30 mouse cellular contexts compared by ENCODE assay signal in the genomic region with DNA sequence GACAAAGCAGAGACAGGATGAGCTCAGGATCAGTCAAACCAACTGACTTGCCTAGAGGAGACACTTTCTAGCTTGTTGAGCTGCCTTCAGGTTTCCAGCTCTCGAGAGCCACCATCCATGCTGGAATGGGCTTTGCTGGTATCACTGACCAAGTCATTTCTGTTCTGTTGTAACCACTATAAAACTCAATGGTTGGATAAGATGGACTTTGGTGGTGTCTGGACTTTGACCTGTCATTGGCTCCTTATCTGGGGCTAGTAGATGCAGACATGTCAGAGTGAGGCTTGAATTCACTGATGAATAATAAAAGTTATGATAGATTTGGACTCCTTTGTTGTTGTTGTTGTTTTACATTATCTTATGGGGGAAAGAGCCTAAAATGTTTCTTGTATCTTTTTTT. TPM values are rescaled to one million over a fixed set of nuclear protein-coding genes. Genes with fewer than 3 reads are reported as not detected.
DNase-seq lines count a peak whose midpoint lies in the region; ATAC-seq and TF ChIP-seq lines count a peak whose summit lies in the region.
"Had no signal": no experiment of that assay in that cellular context is flagged by ENCODE, and none has a peak within 500 bp of the region (broad histone marks: within the 10 kb centered on the region; RNA-seq: fewer than 3 reads in every experiment).

No protein-coding gene starts in this region.

- H3K36me3 ChIP-seq in heart, embryonic 10.5 days, result no peaks in the 10 kb centered on the region
- no peaks in the 10 kb centered on the region for H3K36me3 ChIP-seq in intestine, embryonic 15.5 days
- H3K36me3 ChIP-seq in intestine, embryonic 16.5 days (ENCODE audit: control insufficient read depth, insufficient read depth, low read length), result no peaks in the 10 kb centered on the region
- H3K36me3 ChIP-seq in limb, embryonic 10.5 days, result no peaks in the 10 kb centered on the region
- H3K36me3 ChIP-seq: embryonic facial prominence, embryonic 13.5 days; embryonic facial prominence, embryonic 15.5 days; forebrain, embryonic 10.5 days; forebrain, embryonic 12.5 days; G1E had no signal

- H3K27me3 ChIP-seq in heart, embryonic 10.5 days (ENCODE audit: insufficient read depth, poor library complexity, severe bottlenecking), result peaks cover 7% of the 10 kb centered on the region; the same call in 1 of the 2 replicates
- H3K27me3 ChIP-seq in intestine, embryonic 15.5 days (replicated peaks), result no peaks in the 10 kb centered on the region
- no peaks in the 10 kb centered on the region for H3K27me3 ChIP-seq in intestine, embryonic 16.5 days (replicated peaks; ENCODE audit: control insufficient read depth, insufficient read depth, low read length)
- no peaks in the 10 kb centered on the region for H3K27me3 ChIP-seq in limb, embryonic 10.5 days (ENCODE audit: low read depth, poor library complexity, severe bottlenecking)
- H3K27me3 ChIP-seq: CH12.LX; embryonic facial prominence, embryonic 13.5 days; embryonic facial prominence, embryonic 15.5 days; forebrain, embryonic 12.5 days had no signal

- no peaks in the 10 kb centered on the region for H3K9me3 ChIP-seq in heart, embryonic 10.5 days
- H3K9me3 ChIP-seq in intestine, embryonic 15.5 days, result no peaks in the 10 kb centered on the region
- H3K9me3 ChIP-seq in intestine, embryonic 16.5 days (ENCODE audit: control insufficient read depth, low read length), result no peaks in the 10 kb centered on the region
- no peaks in the 10 kb centered on the region for H3K9me3 ChIP-seq in limb, embryonic 10.5 days (replicated peaks)
- H3K9me3 ChIP-seq: embryonic facial prominence, embryonic 13.5 days; embryonic facial prominence, embryonic 15.5 days; forebrain, embryonic 10.5 days; forebrain, embryonic 12.5 days had no signal

- intact Hi-C loops in gastrocnemius, adult 2 months (cut with DNase I), result no loop called here

- DNase-seq in heart, embryonic 10.5 days (ENCODE audit: low spot score), result peak; percentile 28
- DNase-seq in heart, postnatal 4 days, result no peak
- peak; percentile 27 for DNase-seq in limb, embryonic 10.5 days (ENCODE audit: low spot score)
- no peak for DNase-seq in cerebellum, adult 18-20 months
- no peak for DNase-seq in gastrocnemius, adult 2 months
- DNase-seq in layer of hippocampus, adult 18-20 months (ENCODE audit: low spot score in 2 of 2), result no peak
- DNase-seq: adrenal gland, adult 8-10 months; adrenal gland, postnatal 14 days; adrenal gland, postnatal 36 days; cerebellum, adult 11-12 months; cerebellum, adult 8-10 months; cerebellum, adult 9-11 months; cerebellum, postnatal 14 days; cerebellum, postnatal 36 days; embryo, embryonic 11 days had no signal

- H3K9ac ChIP-seq in intestine, embryonic 15.5 days, result no peak overlapping the region
- H3K9ac ChIP-seq in intestine, embryonic 16.5 days (ENCODE audit: low read depth, low read length), result no peak overlapping the region
- H3K9ac ChIP-seq: embryonic facial prominence, embryonic 13.5 days; embryonic facial prominence, embryonic 15.5 days; forebrain, embryonic 12.5 days had no signal

- H3K4me3 ChIP-seq in heart, embryonic 10.5 days, result no peak overlapping the region
- no peak overlapping the region for H3K4me3 ChIP-seq in intestine, embryonic 15.5 days (replicated peaks)
- no peak overlapping the region for H3K4me3 ChIP-seq in intestine, embryonic 16.5 days (ENCODE audit: low read length)
- no peak overlapping the region for H3K4me3 ChIP-seq in limb, embryonic 10.5 days
- H3K4me3 ChIP-seq in gastrocnemius, adult 2 months, result no peak overlapping the region
- H3K4me3 ChIP-seq: embryonic facial prominence, embryonic 13.5 days; embryonic facial prominence, embryonic 15.5 days; erythroblast, embryonic 14.5 days; forebrain, embryonic 10.5 days; forebrain, embryonic 12.5 days had no signal

- WGBS in heart, embryonic 10.5 days, result 86% methylated on average over 1 of the region's 1 CpGs
- WGBS in intestine, embryonic 15.5 days, result 67% methylated on average over 1 of the region's 1 CpGs
- 63% methylated on average over 1 of the region's 1 CpGs for WGBS in intestine, embryonic 16.5 days
- 94% methylated on average over 1 of the region's 1 CpGs for WGBS in limb, embryonic 10.5 days

- ATAC-seq in intestine, embryonic 15.5 days, result peak; percentile 61
- ATAC-seq in intestine, embryonic 16.5 days, result peak; percentile 77
- ATAC-seq: activated CD4-positive, CD25-positive, alpha-beta regulatory T cell, adult 4 months; CD4-positive, CD25-positive, alpha-beta regulatory T cell, adult 4 months; forebrain, embryonic 14.5 days; forebrain, embryonic 16.5 days; Patski had no signal

- H3K27ac ChIP-seq in heart, embryonic 10.5 days, result no peak overlapping the region
- no peak overlapping the region for H3K27ac ChIP-seq in intestine, embryonic 15.5 days
- H3K27ac ChIP-seq in intestine, embryonic 16.5 days (ENCODE audit: low read length), result peak overlapping the region; percentile 57; the same call in 1 of the 2 replicates
- no peak overlapping the region for H3K27ac ChIP-seq in limb, embryonic 10.5 days
- H3K27ac ChIP-seq in gastrocnemius, adult 2 months, result no peak overlapping the region
- H3K27ac ChIP-seq: embryonic facial prominence, embryonic 13.5 days; embryonic facial prominence, embryonic 15.5 days; forebrain, embryonic 10.5 days; forebrain, embryonic 12.5 days had no signal

- H3K4me1 ChIP-seq in heart, embryonic 10.5 days, result no peaks in the 10 kb centered on the region; the same call in 1 of the 2 replicates
- peaks cover 4% of the 10 kb centered on the region; the same call in 1 of the 2 replicates for H3K4me1 ChIP-seq in intestine, embryonic 15.5 days (replicated peaks)
- H3K4me1 ChIP-seq in intestine, embryonic 16.5 days (ENCODE audit: control insufficient read depth, insufficient read depth, low read length), result peaks cover 3% of the 10 kb centered on the region
- H3K4me1 ChIP-seq in limb, embryonic 10.5 days, result peaks cover 61% of the 10 kb centered on the region

- no peak overlapping the region for H3K4me2 ChIP-seq in intestine, embryonic 15.5 days (replicated peaks)
- H3K4me2 ChIP-seq in intestine, embryonic 16.5 days (ENCODE audit: low read depth, low read length), result no peak overlapping the region
- H3K4me2 ChIP-seq: embryonic facial prominence, embryonic 13.5 days; embryonic facial prominence, embryonic 15.5 days; forebrain, embryonic 12.5 days had no signal

- TF ChIP-seq CTCF in gastrocnemius, adult 2 months (IDR thresholded peaks at IDR 0.05), result no peak

RNA-seq across cellular contexts. Expression of a gene that starts 44.6 kb away (rescaled TPM):
- 1.0 and 1.8 TPM in 2 replicates for polyA plus RNA-seq in heart, embryonic 10.5 days (2016; fragmentation: Nextera tagmentation; extraction: Ambion mirVana)
- 10 to 100 TPM; 15.2 to 15.9 TPM for total RNA-seq in heart, postnatal 4 days (2021)
- 1.1 and 1.9 TPM in 2 replicates for polyA plus RNA-seq in intestine, embryonic 15.5 days (2015; fragmentation: Nextera tagmentation; extraction: Ambion mirVana)
- 1.7 and 1.8 TPM in 2 replicates for polyA plus RNA-seq in intestine, embryonic 16.5 days (2015; fragmentation: Nextera tagmentation; extraction: Ambion mirVana)
- polyA plus RNA-seq in limb, embryonic 10.5 days (2016; fragmentation: Nextera tagmentation; extraction: Ambion mirVana), result 0.68 and 1.0 TPM in 2 replicates
- 10 to 100 TPM; 11.3 to 14.3 TPM for total RNA-seq in gastrocnemius, adult 2 months (2021)
- total RNA-seq in layer of hippocampus, adult 18-20 months (2021), result 100 to 1,000 TPM; 331 to 395 TPM
- total RNA-seq: common myeloid progenitor, adult 5-6 weeks had no signal
- polyA plus RNA-seq: activated CD4-positive, CD25-positive, alpha-beta regulatory T cell, adult 4 months; CD4-positive, CD25-positive, alpha-beta regulatory T cell, adult 4 months; erythroblast, embryonic 14.5 days; G1E had no signal

RNA-seq across cellular contexts. Expression of a gene that starts 59.1 kb away (rescaled TPM):
- polyA plus RNA-seq in heart, embryonic 10.5 days (2016; fragmentation: Nextera tagmentation; extraction: Ambion mirVana), result 1.5 and 6.7 TPM in 2 replicates
- total RNA-seq in heart, postnatal 4 days (2021), result 1 to 10 TPM; 6.6 to 7.2 TPM
- 11.3 and 11.7 TPM in 2 replicates for polyA plus RNA-seq in intestine, embryonic 15.5 days (2015; fragmentation: Nextera tagmentation; extraction: Ambion mirVana)
- 11.3 and 17.0 TPM in 2 replicates for polyA plus RNA-seq in intestine, embryonic 16.5 days (2015; fragmentation: Nextera tagmentation; extraction: Ambion mirVana)
- 0.15 and 0.16 TPM in 2 replicates for polyA plus RNA-seq in limb, embryonic 10.5 days (2016; fragmentation: Nextera tagmentation; extraction: Ambion mirVana)
- under 1 TPM; 0.71 to 0.78 TPM for total RNA-seq in gastrocnemius, adult 2 months (2021)
- 1 to 10 TPM in 1 of 2 experiments, under 1 TPM in 1; 0.74 to 1.0 TPM for total RNA-seq in layer of hippocampus, adult 18-20 months (2021)
- total RNA-seq: CH12.LX; common myeloid progenitor, adult 5-6 weeks had no signal
- polyA plus RNA-seq: activated CD4-positive, CD25-positive, alpha-beta regulatory T cell, adult 4 months; erythroblast, embryonic 14.5 days; G1E had no signal

Comparison
In these comparisons a context has a peak if more than half of its experiments do, and no peak if none do; other contexts are left out.
1. DNase-seq: peak in heart, embryonic 10.5 days (single experiment) and limb, embryonic 10.5 days (single experiment); none in heart, postnatal 4 days (single experiment), cerebellum, adult 18-20 months (0 of 2), gastrocnemius, adult 2 months (single experiment) and layer of hippocampus, adult 18-20 months (0 of 2).